Mouse (Mus musculus) forebrain, embryonic 11.5 days (tissue): ENCODE data around the gene Usp2. TPM values are rescaled to one million over a fixed set of nuclear protein-coding genes. Genes with fewer than 3 reads are reported as not detected.

Source experiments
- ATAC-seq: fragments of 200-750 bp; cut with Nextera tagmentation; replicated peaks from 2 replicates; pipeline ENCODE4 v1.8.0; 2017; ENCODE audit warnings: moderate TSS enrichment; ENCODE audit not compliant: low FRiP score
- DNase-seq: peaks from one replicate; pipeline ENCODE4 v3.0.0-alpha.2; 2017; ENCODE audit warnings: low spot score
- H3K27ac ChIP-seq: fragments of 300-500 bp; sonication (generic); 2 replicates; pipeline ENCODE4 v1.5.1; 2014; ENCODE audit warnings: low read depth, low read length
- H3K27me3 ChIP-seq: fragments of 300-500 bp; sonication (generic); 2 replicates; pipeline ENCODE4 v1.6.1; 2014; ENCODE audit warnings: mild to moderate bottlenecking, low read length, mixed read lengths; ENCODE audit not compliant: control insufficient read depth, insufficient read depth
- H3K36me3 ChIP-seq: fragments of 300-500 bp; sonication (generic); 2 replicates; pipeline ENCODE4 v1.6.1; 2014; ENCODE audit warnings: mild to moderate bottlenecking, low read length, moderate library complexity, mixed read lengths; ENCODE audit not compliant: control insufficient read depth, insufficient read depth
- H3K4me1 ChIP-seq: fragments of 300-500 bp; sonication (generic); replicated peaks from 2 replicates; pipeline ENCODE4 v1.6.1; 2014; ENCODE audit warnings: low read length, mixed read lengths; ENCODE audit not compliant: control insufficient read depth, insufficient read depth
- H3K4me2 ChIP-seq: fragments of 300-500 bp; sonication (generic); 2 replicates; pipeline ENCODE4 v1.6.1; 2014; ENCODE audit warnings: low read depth, mild to moderate bottlenecking, low read length, moderate library complexity, mixed read lengths; ENCODE audit not compliant: severe bottlenecking
- H3K4me3 ChIP-seq: fragments of 300-500 bp; sonication (generic); 2 replicates; pipeline ENCODE4 v1.5.1; 2014; ENCODE audit warnings: low read depth, low read length
- H3K9ac ChIP-seq: fragments of 300-500 bp; sonication (generic); 2 replicates; pipeline ENCODE4 v1.6.1; 2014; ENCODE audit warnings: low read length
- H3K9me3 ChIP-seq: fragments of 300-500 bp; sonication (generic); 2 replicates; pipeline ENCODE4 v1.6.1; 2016; ENCODE audit warnings: low read length, mixed read lengths; ENCODE audit not compliant: control insufficient read depth
- WGBS: fragments of 180-500 bp; shearing (Covaris S2); extraction: QIAGEN DNeasy Blood & Tissue Kit; methylation state at CpG from one replicate; pipeline ENCODE4 v1.1.7; 2014; 5-methylcytosine and 5-hydroxymethylcytosine counted together
- polyA plus RNA-seq: library from polyadenylated mRNA; unstranded; fragments of >200 nt; fragmentation: Nextera tagmentation; extraction: Ambion mirVana; gene quantifications from 2 replicates; pipeline ENCODE4 v1.2.1, GENCODE M21; 2014

The Usp2 gene
- polyA plus RNA-seq, 1 experiment from 2014 or later, result 12.7 TPM

DNA sequence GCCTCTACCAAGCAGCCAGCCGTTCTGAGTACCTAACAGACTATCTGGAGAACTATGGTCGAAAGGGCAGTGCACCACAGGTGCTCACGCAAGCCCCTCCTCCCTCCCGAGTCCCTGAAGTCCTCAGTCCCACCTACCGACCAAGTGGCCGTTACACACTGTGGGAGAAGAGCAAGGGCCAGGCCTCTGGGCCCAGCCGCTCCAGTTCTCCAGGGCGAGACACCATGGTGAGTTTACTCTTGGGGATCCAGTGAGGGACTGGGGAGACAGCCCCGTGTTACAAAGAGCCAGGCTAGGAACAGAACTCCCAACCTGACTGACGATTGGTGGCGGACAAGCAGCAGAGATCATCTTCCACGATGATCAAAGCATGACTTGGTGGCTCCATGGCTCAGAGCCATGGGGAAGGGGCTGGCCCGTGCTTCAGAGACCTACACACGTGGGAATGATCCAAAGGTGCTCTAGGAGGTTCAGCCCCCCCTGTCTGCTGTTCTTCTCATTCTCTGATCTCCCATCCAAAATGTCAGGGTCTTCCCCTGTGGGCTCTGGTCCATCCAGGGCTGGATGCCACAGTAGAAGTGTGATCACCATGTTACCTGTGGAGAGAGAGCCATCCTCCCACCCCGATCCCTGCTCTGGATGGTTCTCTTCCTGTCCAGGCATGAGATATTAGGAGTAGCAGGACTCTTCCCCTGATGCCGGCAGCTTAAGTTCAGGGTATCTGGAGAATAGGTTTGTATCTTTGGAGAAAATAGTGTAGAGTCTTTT is 9.4 kb downstream of the Usp2 start:
- Histone ChIP-seq H3K4me2 (no peak overlapping the region), H3K36me3 (no peaks in the 10 kb centered on the region), H3K9me3 (no peaks in the 10 kb centered on the region), H3K27ac (no peak overlapping the region), H3K4me1 (peaks cover 23% of the 10 kb centered on the region), H3K27me3 (no peaks in the 10 kb centered on the region), H3K9ac (no peak overlapping the region), H3K4me3 (no peak overlapping the region)
- ATAC-seq (no peak), DNase-seq (no peak)
- 62% methylated on average over 16 of the region's 16 CpGs for WGBS

DNA sequence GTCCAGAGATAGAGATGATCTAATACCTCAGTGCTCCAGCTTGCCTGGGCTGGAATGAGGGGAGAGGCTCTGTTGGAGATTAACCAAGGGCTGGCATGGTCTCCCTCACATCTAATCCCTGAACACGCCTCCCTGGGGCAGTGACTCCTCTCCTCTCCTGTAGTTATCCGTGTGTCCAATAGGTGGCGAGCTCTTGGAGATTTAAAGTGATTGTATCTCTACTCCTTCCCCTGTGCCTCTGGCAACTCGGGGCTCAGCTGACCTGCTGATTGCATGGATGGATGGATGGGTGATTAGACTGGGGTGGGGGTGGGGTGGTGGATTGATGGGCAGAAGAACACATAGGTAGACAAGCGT is 9.9 kb downstream of the Usp2 start:
- no peak overlapping the region for H3K9ac ChIP-seq
- no peaks in the 10 kb centered on the region for H3K36me3 ChIP-seq
- H3K4me3 ChIP-seq, result no peak overlapping the region
- H3K4me1 ChIP-seq, result peaks cover 19% of the 10 kb centered on the region
- DNase-seq, result no peak
- no peak overlapping the region for H3K27ac ChIP-seq
- WGBS, result 9% methylated on average over 5 of the region's 5 CpGs
- ATAC-seq, result no peak
- no peaks in the 10 kb centered on the region for H3K9me3 ChIP-seq
- no peak overlapping the region for H3K4me2 ChIP-seq
- H3K27me3 ChIP-seq, result no peaks in the 10 kb centered on the region

GRCm38 (mm10) chr9:44077266-44077910 is 10.6 kb downstream of the Usp2 start:
- peaks cover 13% of the 10 kb centered on the region for H3K4me1 ChIP-seq

DNA sequence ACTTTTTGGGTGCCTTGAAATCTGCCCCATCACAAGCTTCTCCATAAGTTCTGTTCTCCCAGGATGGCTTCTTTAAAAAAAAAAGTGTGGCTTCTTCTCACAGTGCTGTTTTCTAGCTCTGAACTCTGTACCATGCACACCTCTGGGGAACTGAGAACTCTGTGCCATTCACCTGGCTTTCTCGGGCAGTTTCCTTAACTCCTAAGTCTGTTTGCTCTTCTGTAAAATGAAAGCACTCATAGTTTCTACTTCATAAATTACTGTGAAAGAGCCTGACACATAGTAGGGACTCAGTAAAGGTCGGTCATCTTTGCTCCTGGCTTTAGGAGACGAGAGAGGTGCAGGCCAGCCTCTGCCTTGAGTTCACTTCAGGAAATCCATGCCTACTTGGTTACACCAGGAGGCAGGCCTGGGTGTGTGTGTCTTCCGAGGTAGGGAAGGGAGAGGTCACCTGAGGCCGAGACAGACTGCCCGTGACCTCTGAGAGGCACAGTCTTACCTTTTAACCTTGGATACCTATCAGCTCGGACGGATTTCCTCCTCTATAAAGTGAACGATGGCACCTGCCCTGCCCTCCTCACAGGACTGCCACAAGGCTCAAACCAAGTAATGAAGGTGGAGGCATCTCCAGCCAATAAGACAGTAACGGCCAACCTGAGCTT is 11.4 kb downstream of the Usp2 start:
- no peak overlapping the region for H3K4me2 ChIP-seq
- WGBS, result 79% methylated on average over 10 of the region's 10 CpGs
- H3K27me3 ChIP-seq, result peaks cover 1% of the 10 kb centered on the region; the same call in 1 of the 2 replicates
- no peak overlapping the region for H3K4me3 ChIP-seq
- H3K27ac ChIP-seq, result no peak overlapping the region
- H3K4me1 ChIP-seq, result peaks cover 4% of the 10 kb centered on the region; the same call in 1 of the 2 replicates
- H3K9ac ChIP-seq, result no peak overlapping the region
- H3K36me3 ChIP-seq, result no peaks in the 10 kb centered on the region
- DNase-seq (no peak), ATAC-seq (no peak)
- H3K9me3 ChIP-seq, result no peaks in the 10 kb centered on the region

More at GRCm38 (mm10) chr9:44077266-44077910, 10.6 kb downstream of the Usp2 start:
- DNase-seq (no peak), ATAC-seq (no peak)
- no peak overlapping the region for H3K27ac ChIP-seq
- 79% methylated on average over 11 of the region's 11 CpGs for WGBS
- H3K36me3 ChIP-seq, result no peaks in the 10 kb centered on the region
- H3K27me3 ChIP-seq, result no peaks in the 10 kb centered on the region
- H3K9me3 ChIP-seq, result no peaks in the 10 kb centered on the region
- H3K4me2 ChIP-seq, result no peak overlapping the region
- H3K4me3 ChIP-seq, result no peak overlapping the region
- no peak overlapping the region for H3K9ac ChIP-seq

- peaks cover 8% of the 10 kb centered on the region; the same call in 1 of the 2 replicates for H3K4me1 ChIP-seq
- DNase-seq, result no peak
- H3K4me2 ChIP-seq, result no peak overlapping the region
- no peak overlapping the region for H3K9ac ChIP-seq
- H3K4me3 ChIP-seq, result no peak overlapping the region
- ATAC-seq, result no peak; the same call in 1 of the 2 replicates
- H3K9me3 ChIP-seq, result no peaks in the 10 kb centered on the region
- no peaks in the 10 kb centered on the region for H3K36me3 ChIP-seq
- WGBS, result 34% methylated on average over 14 of the region's 16 CpGs
- H3K27me3 ChIP-seq, result peaks cover 10% of the 10 kb centered on the region
- no peak overlapping the region for H3K27ac ChIP-seq
These were observed 12.3 kb downstream of the Usp2 start for GRCm38 (mm10) chr9:44078955-44079756.

DNA sequence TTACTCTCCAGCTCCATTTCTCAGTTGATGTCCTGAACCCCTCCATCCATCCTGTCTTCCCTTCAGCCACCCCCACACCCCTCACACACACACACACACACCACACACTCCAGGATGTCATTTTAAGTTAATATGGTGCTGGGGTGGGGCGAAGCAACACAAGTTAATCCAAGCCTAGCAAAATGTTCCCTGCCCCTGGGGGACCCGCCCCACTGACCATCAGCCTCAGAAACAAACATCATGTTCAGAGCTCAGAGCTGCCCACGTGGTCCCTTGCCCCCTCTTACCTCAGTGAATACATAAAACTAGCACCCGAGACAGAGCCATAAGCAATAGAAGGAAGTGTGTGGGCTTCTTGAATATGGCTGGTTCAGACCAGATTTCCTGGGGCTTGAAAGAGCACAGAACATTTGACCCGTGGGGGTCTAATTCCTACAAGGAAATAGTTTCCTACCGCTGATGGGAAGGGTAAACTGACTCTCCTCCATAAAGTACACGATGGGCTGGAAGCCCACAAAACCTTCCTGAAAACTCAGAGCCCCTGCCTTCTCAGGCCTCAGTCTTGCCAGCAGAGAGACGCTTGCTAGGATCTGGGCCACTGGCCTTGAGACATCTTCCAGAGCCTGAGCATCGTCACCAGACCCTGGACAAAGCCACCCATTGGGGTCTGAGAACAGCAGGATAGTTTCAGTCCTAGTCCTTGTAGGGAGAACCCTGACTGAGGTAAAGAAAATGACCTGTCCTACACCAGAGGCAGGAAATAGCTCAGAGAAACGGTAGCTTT is 13.4 kb downstream of the Usp2 start:
- Histone ChIP-seq H3K9ac (no peak overlapping the region), H3K36me3 (no peaks in the 10 kb centered on the region), H3K4me3 (no peak overlapping the region), H3K4me2 (no peak overlapping the region), H3K9me3 (no peaks in the 10 kb centered on the region), H3K27me3 (peaks cover 14% of the 10 kb centered on the region), H3K27ac (no peak overlapping the region), H3K4me1 (peaks cover 13% of the 10 kb centered on the region; the same call in 1 of the 2 replicates)
- no peak for DNase-seq
- ATAC-seq, result no peak
- WGBS, result 74% methylated on average over 10 of the region's 10 CpGs

- WGBS, result 88% methylated on average over 5 of the region's 5 CpGs
- no peaks in the 10 kb centered on the region for H3K9me3 ChIP-seq
- ATAC-seq (no peak), DNase-seq (no peak)
- no peak overlapping the region for H3K27ac ChIP-seq
- peaks cover 18% of the 10 kb centered on the region for H3K27me3 ChIP-seq
- no peak overlapping the region for H3K4me2 ChIP-seq
- H3K4me1 ChIP-seq, result peaks cover 18% of the 10 kb centered on the region; the same call in 1 of the 2 replicates
- H3K4me3 ChIP-seq, result no peak overlapping the region
- no peak overlapping the region for H3K9ac ChIP-seq
- no peaks in the 10 kb centered on the region for H3K36me3 ChIP-seq
These were observed 14.1 kb downstream of the Usp2 start for GRCm38 (mm10) chr9:44080953-44081352.
